Mouse (Mus musculus): ENCODE measurements around the gene Morn1. TPM values are rescaled to one million over a fixed set of nuclear protein-coding genes. Genes with fewer than 3 reads are reported as not detected.

Morn1 gene
- polyA plus RNA-seq, 1 experiment from 2014 or later = 6.3 TPM

DNA sequence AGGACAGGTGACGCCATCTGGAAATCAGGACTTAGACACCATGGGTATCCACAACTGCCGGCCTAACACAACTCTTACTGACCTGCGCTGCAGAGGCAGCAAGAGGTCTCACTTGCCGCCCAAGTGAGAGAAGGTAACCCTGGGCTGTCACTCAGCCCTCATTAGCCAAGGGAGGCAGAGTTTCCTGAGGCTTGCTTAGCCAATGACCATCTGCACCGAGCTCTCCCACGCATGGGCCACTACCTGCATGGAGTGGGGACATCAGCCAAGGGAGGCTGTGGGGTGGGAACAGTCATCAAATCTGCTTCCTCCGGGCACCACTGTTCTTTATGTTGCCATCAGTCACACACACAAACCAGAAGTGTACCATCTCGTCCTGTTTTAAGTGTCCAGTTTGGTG lies 9.6 kb downstream of the Morn1 start:
- no peaks in the 10 kb centered on the region for H3K4me1 ChIP-seq (ENCODE audit: control insufficient read depth, insufficient read depth, low read length)
- ATAC-seq (ENCODE audit: low read depth) = no peak
- H3K27ac ChIP-seq (ENCODE audit: low read depth, low read length) = no peak overlapping the region
- WGBS = 80% methylated on average over 8 of the region's 8 CpGs
- H3K9me3 ChIP-seq (ENCODE audit: control insufficient read depth, low read length) = no peaks in the 10 kb centered on the region
- no peaks in the 10 kb centered on the region for H3K27me3 ChIP-seq (ENCODE audit: control insufficient read depth, insufficient read depth, low read length)
- no peak overlapping the region for H3K9ac ChIP-seq (replicated peaks; ENCODE audit: low read depth, low read length)
- no peak overlapping the region for H3K4me2 ChIP-seq (ENCODE audit: low read depth, low read length)
- no peak overlapping the region for H3K4me3 ChIP-seq (ENCODE audit: low read depth, low read length)
- H3K36me3 ChIP-seq (ENCODE audit: control insufficient read depth, insufficient read depth, low read length) = no peaks in the 10 kb centered on the region

GRCm38 (mm10) chr4:155097452-155097851 lies 11.1 kb downstream of the Morn1 start:
- Histone ChIP-seq H3K36me3 (ENCODE audit: control insufficient read depth, insufficient read depth, low read length) (no peaks in the 10 kb centered on the region), H3K4me3 (ENCODE audit: low read depth, low read length) (no peak overlapping the region), H3K27me3 (ENCODE audit: control insufficient read depth, insufficient read depth, low read length) (no peaks in the 10 kb centered on the region), H3K9ac (replicated peaks; ENCODE audit: low read depth, low read length) (no peak overlapping the region), H3K4me1 (ENCODE audit: control insufficient read depth, insufficient read depth, low read length) (no peaks in the 10 kb centered on the region), H3K27ac (ENCODE audit: low read depth, low read length) (no peak overlapping the region), H3K4me2 (ENCODE audit: low read depth, low read length) (no peak overlapping the region), H3K9me3 (ENCODE audit: control insufficient read depth, low read length) (no peaks in the 10 kb centered on the region)
- WGBS = 84% methylated on average over 6 of the region's 6 CpGs
- ATAC-seq (ENCODE audit: low read depth) = no peak

DNA sequence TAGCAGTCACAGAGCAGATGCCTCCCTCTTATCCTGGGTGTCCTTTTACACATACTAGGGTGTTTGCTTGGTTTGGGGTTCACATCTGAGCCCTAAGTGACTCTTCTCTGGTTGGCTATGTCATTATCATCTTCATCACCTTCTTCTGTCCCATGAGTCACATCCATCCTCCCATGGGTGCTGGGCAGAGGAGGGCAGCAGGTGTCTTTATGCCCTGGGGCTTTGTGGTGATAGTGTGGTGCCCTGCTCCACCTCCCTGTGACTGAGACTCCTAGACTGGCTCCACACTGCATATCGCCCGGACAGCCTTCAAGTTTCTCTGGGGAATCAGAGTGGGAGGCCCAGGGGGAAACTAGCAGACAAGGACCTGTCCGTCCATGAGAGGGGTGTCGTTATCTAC lies 12.2 kb downstream of the Morn1 start:
- Histone ChIP-seq H3K4me2 (ENCODE audit: low read depth, low read length) (no peak overlapping the region), H3K4me1 (ENCODE audit: control insufficient read depth, insufficient read depth, low read length) (no peaks in the 10 kb centered on the region), H3K27me3 (ENCODE audit: control insufficient read depth, insufficient read depth, low read length) (no peaks in the 10 kb centered on the region), H3K4me3 (ENCODE audit: low read depth, low read length) (no peak overlapping the region), H3K27ac (ENCODE audit: low read depth, low read length) (no peak overlapping the region), H3K9ac (replicated peaks; ENCODE audit: low read depth, low read length) (no peak overlapping the region), H3K9me3 (ENCODE audit: control insufficient read depth, low read length) (no peaks in the 10 kb centered on the region), H3K36me3 (ENCODE audit: control insufficient read depth, insufficient read depth, low read length) (no peaks in the 10 kb centered on the region)
- WGBS = 72% methylated on average over 4 of the region's 4 CpGs
- no peak for ATAC-seq (ENCODE audit: low read depth)

- WGBS = 95% methylated on average over 4 of the region's 4 CpGs
Observed at GRCm38 (mm10) chr4:155107886-155108285, 21.5 kb downstream of the Morn1 start.

GRCm38 (mm10) chr4:155109471-155109870 lies 23.1 kb downstream of the Morn1 start:
- Histone ChIP-seq H3K4me1 (ENCODE audit: control insufficient read depth, insufficient read depth, low read length) (no peaks in the 10 kb centered on the region), H3K9me3 (ENCODE audit: control insufficient read depth, low read length) (no peaks in the 10 kb centered on the region), H3K36me3 (ENCODE audit: control insufficient read depth, insufficient read depth, low read length) (no peaks in the 10 kb centered on the region), H3K27me3 (ENCODE audit: control insufficient read depth, insufficient read depth, low read length) (no peaks in the 10 kb centered on the region), H3K9ac (replicated peaks; ENCODE audit: low read depth, low read length) (no peak overlapping the region), H3K4me3 (ENCODE audit: low read depth, low read length) (no peak overlapping the region), H3K4me2 (ENCODE audit: low read depth, low read length) (no peak overlapping the region), H3K27ac (ENCODE audit: low read depth, low read length) (no peak overlapping the region)
- no peak for ATAC-seq (ENCODE audit: low read depth)
- 73% methylated on average over 5 of the region's 5 CpGs for WGBS

More at GRCm38 (mm10) chr4:155107886-155108285, 21.5 kb downstream of the Morn1 start:
- H3K9me3 ChIP-seq (ENCODE audit: control insufficient read depth, low read length) = no peaks in the 10 kb centered on the region
- H3K4me3 ChIP-seq (ENCODE audit: low read depth, low read length) = no peak overlapping the region
- no peak overlapping the region for H3K9ac ChIP-seq (replicated peaks; ENCODE audit: low read depth, low read length)
- no peak overlapping the region for H3K27ac ChIP-seq (ENCODE audit: low read depth, low read length)
- ATAC-seq (ENCODE audit: low read depth) = no peak
- H3K4me2 ChIP-seq (ENCODE audit: low read depth, low read length) = no peak overlapping the region
- no peaks in the 10 kb centered on the region for H3K4me1 ChIP-seq (ENCODE audit: control insufficient read depth, insufficient read depth, low read length)
- H3K36me3 ChIP-seq (ENCODE audit: control insufficient read depth, insufficient read depth, low read length) = no peaks in the 10 kb centered on the region
- no peaks in the 10 kb centered on the region for H3K27me3 ChIP-seq (ENCODE audit: control insufficient read depth, insufficient read depth, low read length)

DNA sequence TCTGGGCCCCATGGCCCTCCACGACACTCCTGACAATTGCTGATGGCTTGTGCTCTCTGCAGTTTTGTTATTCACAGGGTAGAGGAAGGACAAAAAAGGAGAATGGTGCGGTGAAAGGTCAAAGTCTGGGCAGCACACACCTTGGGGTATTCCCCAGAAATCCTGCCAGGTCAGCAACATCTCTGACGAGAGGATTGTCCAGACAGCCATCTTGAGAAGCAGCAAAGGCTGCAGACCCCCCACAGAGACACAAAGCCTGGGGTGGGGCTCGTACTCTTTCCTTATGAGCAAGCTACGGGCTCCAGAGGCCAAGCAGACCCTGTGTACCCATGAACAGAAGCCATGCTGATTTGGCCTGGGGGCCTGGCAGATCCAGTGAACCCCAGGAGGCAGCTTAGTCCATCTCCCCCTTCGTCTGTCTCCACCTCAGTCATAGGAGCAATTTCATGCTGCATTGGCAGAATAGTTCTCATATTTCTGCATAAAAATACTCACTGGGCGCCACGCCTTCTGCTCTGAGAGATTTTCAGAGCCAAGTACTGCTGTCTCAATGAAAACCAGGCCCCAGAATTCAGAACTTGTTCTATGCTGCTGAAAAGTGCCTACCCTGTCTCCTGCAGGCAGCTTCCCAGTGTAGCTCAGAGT lies 27.5 kb downstream of the Morn1 start:
- Histone ChIP-seq H3K4me2 (ENCODE audit: low read depth, low read length) (no peak overlapping the region), H3K27me3 (ENCODE audit: control insufficient read depth, insufficient read depth, low read length) (no peaks in the 10 kb centered on the region), H3K4me3 (ENCODE audit: low read depth, low read length) (no peak overlapping the region), H3K4me1 (ENCODE audit: control insufficient read depth, insufficient read depth, low read length) (no peaks in the 10 kb centered on the region), H3K9ac (replicated peaks; ENCODE audit: low read depth, low read length) (no peak overlapping the region), H3K9me3 (ENCODE audit: control insufficient read depth, low read length) (no peaks in the 10 kb centered on the region), H3K36me3 (ENCODE audit: control insufficient read depth, insufficient read depth, low read length) (no peaks in the 10 kb centered on the region), H3K27ac (ENCODE audit: low read depth, low read length) (no peak overlapping the region)
- WGBS = 59% methylated on average over 8 of the region's 8 CpGs
- ATAC-seq (ENCODE audit: low read depth) = no peak

- H3K4me1 ChIP-seq (ENCODE audit: control insufficient read depth, insufficient read depth, low read length) = peaks cover 3% of the 10 kb centered on the region; the same call in 1 of the 2 replicates
- WGBS = 79% methylated on average over 4 of the region's 4 CpGs
- no peaks in the 10 kb centered on the region for H3K27me3 ChIP-seq (ENCODE audit: control insufficient read depth, insufficient read depth, low read length)
- no peak overlapping the region for H3K27ac ChIP-seq (ENCODE audit: low read depth, low read length)
- H3K9ac ChIP-seq (replicated peaks; ENCODE audit: low read depth, low read length) = no peak overlapping the region
- H3K4me3 ChIP-seq (ENCODE audit: low read depth, low read length) = no peak overlapping the region
- H3K4me2 ChIP-seq (ENCODE audit: low read depth, low read length) = no peak overlapping the region
- H3K36me3 ChIP-seq (ENCODE audit: control insufficient read depth, insufficient read depth, low read length) = no peaks in the 10 kb centered on the region
- H3K9me3 ChIP-seq (ENCODE audit: control insufficient read depth, low read length) = no peaks in the 10 kb centered on the region
- no peak for ATAC-seq (ENCODE audit: low read depth)
Observed at GRCm38 (mm10) chr4:155116607-155117006, 30.2 kb downstream of the Morn1 start.

GRCm38 (mm10) chr4:155117396-155117978 lies 31.1 kb downstream of the Morn1 start:
- WGBS = 80% methylated on average over 6 of the region's 6 CpGs
- Histone ChIP-seq H3K36me3 (ENCODE audit: control insufficient read depth, insufficient read depth, low read length) (no peaks in the 10 kb centered on the region), H3K4me1 (ENCODE audit: control insufficient read depth, insufficient read depth, low read length) (peaks cover 9% of the 10 kb centered on the region; the same call in 1 of the 2 replicates), H3K4me2 (ENCODE audit: low read depth, low read length) (no peak overlapping the region), H3K4me3 (ENCODE audit: low read depth, low read length) (no peak overlapping the region), H3K9me3 (ENCODE audit: control insufficient read depth, low read length) (no peaks in the 10 kb centered on the region), H3K27ac (ENCODE audit: low read depth, low read length) (no peak overlapping the region), H3K27me3 (ENCODE audit: control insufficient read depth, insufficient read depth, low read length) (no peaks in the 10 kb centered on the region), H3K9ac (replicated peaks; ENCODE audit: low read depth, low read length) (no peak overlapping the region)
- ATAC-seq (ENCODE audit: low read depth) = no peak

DNA sequence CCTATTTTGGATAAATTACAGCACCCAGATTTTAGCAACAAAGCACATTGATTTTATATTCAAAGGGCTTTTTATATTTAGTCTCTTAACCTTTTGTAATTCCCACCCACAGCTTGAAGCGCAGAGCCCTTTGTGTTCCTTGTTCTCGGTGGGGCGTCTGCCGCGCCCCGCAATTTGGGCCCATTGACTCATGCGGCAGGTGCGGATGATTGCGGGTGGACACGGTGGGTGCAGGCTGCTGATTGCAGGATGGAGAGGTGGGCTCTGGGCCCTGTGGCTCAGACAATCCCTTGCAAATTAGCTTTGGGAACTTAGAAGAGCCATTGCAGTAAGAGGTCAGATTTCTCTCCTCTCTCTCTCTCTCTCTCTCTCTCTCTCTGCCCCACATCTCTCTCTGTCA lies 31.9 kb downstream of the Morn1 start:
- H3K4me3 ChIP-seq (ENCODE audit: low read depth, low read length) = no peak overlapping the region
- no peaks in the 10 kb centered on the region for H3K9me3 ChIP-seq (ENCODE audit: control insufficient read depth, low read length)
- H3K4me2 ChIP-seq (ENCODE audit: low read depth, low read length) = no peak overlapping the region
- no peaks in the 10 kb centered on the region for H3K36me3 ChIP-seq (ENCODE audit: control insufficient read depth, insufficient read depth, low read length)
- no peaks in the 10 kb centered on the region for H3K27me3 ChIP-seq (ENCODE audit: control insufficient read depth, insufficient read depth, low read length)
- H3K27ac ChIP-seq (ENCODE audit: low read depth, low read length) = no peak overlapping the region
- 11% methylated on average over 10 of the region's 10 CpGs for WGBS
- H3K9ac ChIP-seq (replicated peaks; ENCODE audit: low read depth, low read length) = no peak overlapping the region
- ATAC-seq (ENCODE audit: low read depth) = no peak
- peaks cover 14% of the 10 kb centered on the region for H3K4me1 ChIP-seq (ENCODE audit: control insufficient read depth, insufficient read depth, low read length)
